Mouse (Mus musculus) layer of hippocampus, postnatal 10 days (tissue): ENCODE measurements around the gene Rce1. TPM values are rescaled to one million over a fixed set of nuclear protein-coding genes. Genes with fewer than 3 reads are reported as not detected.

Source experiments
- DNase-seq, 2 experiments: peaks; one replicate each; pipeline ENCODE4 v3.0.0; 2021; ENCODE audit warnings: low spot score in 2 of 2
- long read RNA-seq: library from polyadenylated mRNA; stranded (forward); transcript quantifications from one replicate; pipeline ENCODE4 v2.0.0, GENCODE M21; 2023
- total RNA-seq, 2 experiments: library from RNA; stranded (reverse); gene quantifications; 2 replicates each; pipeline ENCODE4 v1.2.3; 2021

Gene Rce1
- total RNA-seq = 10 to 100 TPM; 19.8 to 20.9 TPM
- long read RNA-seq, transcript Rce1-201 (8 exons, 1,425 nt) = major isoform, 6 of 25 reads
- long read RNA-seq, partial matches to known transcripts = 4 of 25 reads
- long read RNA-seq, other reads (novel, unspliced or antisense) = 10 of 25 reads

- DNase-seq = peak; percentile 90 to 94
These were observed at the start of gene Rce1 for GRCm38 (mm10) chr19:4625179-4625828. Gene Rce1, minus strand, starts transcription at chr19:4625641.

GRCm38 (mm10) chr19:4672401-4672800 is 47.0 kb upstream of the Rce1 start:
- no peak for DNase-seq

- no peak for DNase-seq
These were observed 45.3 kb upstream of the Rce1 start for GRCm38 (mm10) chr19:4670776-4671175.

GRCm38 (mm10) chr19:4666815-4667214 is 41.4 kb upstream of the Rce1 start:
- no peak for DNase-seq

GRCm38 (mm10) chr19:4658156-4658555 is 32.7 kb upstream of the Rce1 start:
- DNase-seq = no peak

GRCm38 (mm10) chr19:4646917-4647492 is 21.6 kb upstream of the Rce1 start:
- DNase-seq = peak in 1 of 2 experiments; percentile 14

- DNase-seq = peak; percentile 66 to 68
These were observed 18.8 kb upstream of the Rce1 start for GRCm38 (mm10) chr19:4644271-4644670.

GRCm38 (mm10) chr19:4635986-4636385 is 10.5 kb upstream of the Rce1 start:
- no peak for DNase-seq

- DNase-seq = peak; percentile 83 to 84
These were observed 3.4 kb upstream of the Rce1 start for GRCm38 (mm10) chr19:4628819-4629218.

GRCm38 (mm10) chr19:4625829-4626535 is 541 bp upstream of the Rce1 start:
- DNase-seq = no peak

- no peak for DNase-seq
These were observed 849 bp downstream of the Rce1 start for GRCm38 (mm10) chr19:4624406-4625178.

- DNase-seq = peak in 1 of 2 experiments; percentile 15
These were observed 1.4 kb downstream of the Rce1 start for GRCm38 (mm10) chr19:4624006-4624405.

- no peak for DNase-seq
These were observed 2.0 kb downstream of the Rce1 start for GRCm38 (mm10) chr19:4623419-4623818.

- no peak for DNase-seq
These were observed 2.7 kb downstream of the Rce1 start for GRCm38 (mm10) chr19:4622780-4623179.

GRCm38 (mm10) chr19:4620721-4621120 is 4.7 kb downstream of the Rce1 start:
- no peak for DNase-seq

GRCm38 (mm10) chr19:4619461-4619860 is 6.0 kb downstream of the Rce1 start:
- DNase-seq = no peak

GRCm38 (mm10) chr19:4618183-4618582 is 7.3 kb downstream of the Rce1 start:
- peak in 1 of 2 experiments; percentile 52 for DNase-seq

- DNase-seq = no peak
These were observed 8.9 kb downstream of the Rce1 start for GRCm38 (mm10) chr19:4616546-4616945.

GRCm38 (mm10) chr19:4615151-4616093 is 10.0 kb downstream of the Rce1 start, which contains the start of gene Lrfn4:
Gene Lrfn4, minus strand, starts transcription at chr19:4615667.
- DNase-seq = peak; percentile 83 to 90
